Mouse (Mus musculus): Measurements from ENCODE around the gene Lgals9.

GRCm38 (mm10) chr11:79015660-79016215 lies 31.0 kb upstream of the Lgals9 start:
- TF ChIP-seq POLR2A (IDR thresholded peaks at IDR 0.05; ENCODE audit: borderline replicate concordance, control insufficient read depth, low read depth, low read length) (no peak), CTCF (IDR thresholded peaks at IDR 0.05; ENCODE audit: control insufficient read depth, insufficient read depth, low read length) (no peak)
